Mouse (Mus musculus) layer of hippocampus, adult 6 months (tissue): Measurements from ENCODE around the gene Lcmt1. TPM values are rescaled to one million over a fixed set of nuclear protein-coding genes. Genes with fewer than 3 reads are reported as not detected.

ENCODE experiments used
- long read RNA-seq, 2 experiments: library from polyadenylated mRNA; unstranded; transcript quantifications; one replicate each; pipeline ENCODE4 v2.0.0; 2019 to 2020
- polyA plus RNA-seq: library from polyadenylated mRNA; unstranded; fragments of <200 nt; fragmentation: Nextera tagmentation; gene quantifications from 2 replicates; pipeline ENCODE4 v1.2.3, GENCODE M21; 2021

Lcmt1 gene
- 163 and 174 TPM in 2 replicates for polyA plus RNA-seq
- long read RNA-seq, experiment 1, transcript Lcmt1-201 (11 exons, 1,369 nt), result major isoform, 246 of 276 reads
- long read RNA-seq, experiment 1, partial matches to known transcripts, result 18 of 276 reads
- long read RNA-seq, experiment 1, other reads (novel, unspliced or antisense), result 11 of 276 reads
- long read RNA-seq, experiment 2, transcript Lcmt1-201 (11 exons, 1,369 nt), result major isoform, 327 of 374 reads
- long read RNA-seq, experiment 2, partial matches to known transcripts, result 5 of 374 reads
- long read RNA-seq, experiment 2, other reads (novel, unspliced or antisense), result 41 of 374 reads

DNA sequence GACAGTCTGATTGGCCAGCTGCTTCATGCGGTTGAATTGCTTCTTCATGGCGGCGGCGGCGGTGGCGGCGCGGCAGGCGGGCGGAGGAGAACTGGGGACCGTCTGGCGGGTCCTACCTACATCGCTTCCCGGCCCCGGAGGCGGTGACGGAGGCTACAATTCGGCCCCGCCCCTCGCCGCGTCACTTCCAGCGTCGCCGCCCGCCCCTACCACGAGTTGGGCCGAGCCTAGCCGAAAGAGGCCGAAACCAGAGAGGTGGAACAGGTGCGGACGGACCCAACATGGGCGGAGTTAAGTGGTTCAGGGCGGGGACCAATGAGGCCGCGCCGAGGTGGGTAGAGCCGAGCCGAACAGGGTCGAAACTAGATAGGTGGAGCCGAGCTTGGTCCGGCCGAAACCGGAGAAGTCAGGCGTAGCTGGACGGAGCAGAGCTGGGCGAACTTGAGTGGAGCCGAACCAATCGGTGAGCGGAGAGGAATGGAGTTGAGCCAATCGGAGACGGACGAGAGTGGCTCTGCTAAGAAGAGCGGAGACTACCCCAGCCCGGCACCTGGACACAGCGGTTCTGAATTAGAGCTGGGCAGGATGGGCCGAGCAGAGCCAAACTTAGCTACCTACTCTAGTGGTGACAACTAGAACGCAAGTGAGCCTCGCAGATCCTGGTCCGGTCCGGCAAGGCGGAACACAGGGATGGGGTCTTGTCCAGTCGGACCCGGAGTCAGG lies at the start of gene Lcmt1, which contains the start of gene Arhgap17:
TSS of gene Lcmt1 (plus strand) at position 26 of the 723 bp plus-strand sequence.
TSS of gene Arhgap17 (minus strand) at position 157 of the 723 bp plus-strand sequence.

DNA sequence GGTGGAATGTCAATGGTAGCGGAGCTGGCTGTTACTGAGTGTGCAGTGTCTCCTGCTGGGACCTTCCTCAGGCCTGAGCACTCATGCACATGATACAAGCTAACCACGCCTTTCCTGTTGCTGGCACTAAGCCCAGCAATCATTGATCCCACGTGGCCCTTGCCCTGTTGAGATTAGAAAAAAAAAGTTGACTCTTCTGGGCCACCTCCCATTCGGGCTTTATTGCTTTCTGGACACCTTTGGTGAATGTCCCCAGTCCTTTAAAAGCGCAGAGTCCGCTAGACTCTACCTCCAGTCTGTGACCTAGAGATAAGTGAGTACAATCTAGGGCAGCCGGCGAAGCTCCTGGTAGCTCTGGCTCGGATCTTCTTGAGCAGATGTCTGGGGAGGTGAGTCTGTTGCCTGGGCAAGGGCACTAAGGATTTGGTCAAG lies 92.5 kb downstream of the Lcmt1 start, which contains the start of gene Aqp8:
TSS of gene Aqp8 (plus strand) at position 222 of the 432 bp plus-strand sequence.

Other genes starting within 250 kb of the Lcmt1 start
- gene Tnrc6a, start 245.9 kb upstream of the Lcmt1 start, polyA plus RNA-seq, result 41.6 and 52.1 TPM in 2 replicates
- gene Slc5a11, start 155.0 kb upstream of the Lcmt1 start, polyA plus RNA-seq, result 0.53 and 0.54 TPM in 2 replicates
- 2.5 and 2.7 TPM in 2 replicates for gene Arhgap17, start 131 bp downstream of the Lcmt1 start, polyA plus RNA-seq
- gene Aqp8, start 92.5 kb downstream of the Lcmt1 start, polyA plus RNA-seq, result not detected in 2 replicates
- 0.74 and 0.88 TPM in 2 replicates for gene Zkscan2, start 130.7 kb downstream of the Lcmt1 start, polyA plus RNA-seq